Mouse (Mus musculus) right cerebral cortex, postnatal 14 days (tissue): ENCODE results near the gene Neurog3.

Source experiments
- DNase-seq: peaks from one replicate; pipeline ENCODE4 v3.0.0; 2022

Neurog3 gene

DNA sequence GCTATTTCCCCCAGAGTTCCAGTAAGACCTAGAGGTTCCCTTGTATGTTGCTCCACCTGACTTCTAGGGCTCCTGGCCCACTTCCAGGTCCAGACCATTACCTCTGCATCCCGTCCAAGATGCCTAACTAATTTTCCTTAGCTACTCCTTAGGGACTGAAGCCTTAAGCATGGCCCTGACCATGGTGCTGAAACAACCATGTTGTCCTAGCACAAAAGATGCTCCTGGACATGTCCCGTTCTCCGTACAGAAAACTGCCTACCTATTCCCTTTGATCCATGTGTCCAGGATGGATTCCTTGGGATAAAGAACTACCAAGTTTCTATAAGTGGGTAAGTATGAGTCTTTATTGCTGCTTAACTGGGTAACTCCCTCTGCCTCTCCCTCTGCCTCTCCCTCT is 5.2 kb downstream of the Neurog3 start:
- DNase-seq = no peak

DNA sequence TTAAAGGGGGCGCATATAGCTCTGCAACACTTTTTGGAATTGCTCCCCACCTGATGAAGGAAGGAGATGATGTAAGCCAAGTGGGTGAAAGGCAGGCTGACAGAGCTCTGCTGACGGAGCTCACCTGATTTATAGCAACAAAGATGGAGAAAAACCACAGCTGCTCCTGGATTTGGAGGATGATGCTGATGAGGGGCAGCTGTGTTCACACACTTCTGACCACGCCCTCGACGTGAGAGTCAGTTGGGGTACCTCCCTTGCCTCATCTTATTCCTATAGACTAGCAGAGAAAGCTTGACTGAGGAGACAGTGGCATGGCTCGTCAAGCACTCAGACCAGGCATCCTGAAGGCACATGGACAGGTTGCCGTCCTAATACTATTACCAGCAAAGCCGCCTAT is 10.9 kb downstream of the Neurog3 start, which contains the start of gene Fam241b:
Gene Fam241b, minus strand, starts transcription at position 101 of the 400 bp plus-strand sequence.
- no peak for DNase-seq

DNA sequence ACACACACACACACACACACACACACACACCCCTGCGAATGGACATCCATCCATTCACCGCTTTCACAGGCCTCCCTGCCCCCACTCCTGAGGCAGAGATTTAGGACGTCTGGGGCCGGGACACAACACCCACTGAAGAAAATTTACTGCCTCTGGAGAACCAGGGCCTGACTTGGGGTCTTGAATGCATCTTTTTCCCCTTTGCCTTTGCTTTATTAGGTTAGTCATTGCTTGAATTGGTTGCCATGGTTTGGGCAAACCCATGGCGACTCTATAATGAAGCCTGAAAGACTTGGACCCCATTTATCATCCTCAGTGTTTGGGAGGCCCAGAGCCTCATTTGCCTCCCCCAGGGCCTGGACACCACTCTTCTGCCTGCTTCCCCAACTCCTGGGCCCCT is 13.1 kb downstream of the Neurog3 start:
- DNase-seq = no peak

DNA sequence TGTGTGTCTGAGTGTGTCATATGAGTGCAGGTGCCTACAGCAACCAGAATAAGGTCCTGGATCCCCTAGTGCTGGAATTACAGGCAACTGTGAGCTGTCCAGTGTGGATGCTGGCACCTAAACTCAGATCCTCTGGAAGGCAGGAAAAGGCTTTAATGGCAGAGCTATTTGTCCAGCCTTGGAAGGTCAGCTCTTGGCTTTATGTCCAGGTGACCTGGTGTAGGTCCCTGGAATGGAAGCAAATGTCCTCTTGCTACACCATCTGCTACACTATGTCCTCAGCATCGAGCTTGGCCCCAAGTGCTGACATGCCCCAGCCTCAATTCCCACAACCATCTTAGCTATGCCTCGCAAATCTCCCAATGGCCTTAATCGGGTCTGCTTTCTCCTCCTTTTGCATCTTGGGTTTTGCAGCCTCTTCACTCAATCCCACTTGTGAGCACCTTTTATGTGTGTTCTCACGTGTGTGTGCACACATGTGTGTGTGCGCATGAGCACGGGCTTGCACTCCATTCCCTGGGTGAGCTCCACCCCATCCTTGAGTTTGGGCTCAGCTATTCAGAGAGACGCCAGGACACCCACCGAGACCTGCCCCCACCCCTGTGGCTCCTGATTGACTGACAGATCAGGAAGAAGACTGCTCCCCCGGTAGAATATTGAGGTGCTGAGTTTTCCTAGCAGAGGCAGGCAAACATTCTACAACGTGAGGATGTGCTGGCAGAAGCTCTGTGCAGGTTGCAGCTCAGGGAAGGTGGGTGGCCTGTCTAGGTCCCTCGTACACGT is 14.8 kb downstream of the Neurog3 start:
- no peak for DNase-seq

DNA sequence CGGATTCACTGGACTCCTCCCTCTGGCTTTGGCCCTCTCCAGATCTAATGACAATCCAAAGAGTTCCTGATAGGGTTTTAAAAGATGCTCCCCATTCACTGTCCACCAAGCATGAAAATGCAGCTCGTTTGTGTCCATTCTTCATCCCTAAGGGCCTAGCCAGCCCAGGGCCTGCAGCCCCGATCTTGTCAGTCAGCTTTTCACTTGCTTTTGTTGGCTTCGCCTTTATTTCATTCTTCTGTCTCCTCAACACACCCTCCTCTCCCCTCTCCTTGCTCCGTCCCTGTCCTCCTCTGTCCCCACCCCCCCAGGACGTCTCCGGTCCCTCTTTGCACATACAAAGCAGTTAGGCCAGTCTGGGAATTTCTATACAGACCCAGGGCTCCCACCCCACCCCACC is 17.0 kb downstream of the Neurog3 start:
- no peak for DNase-seq

DNA sequence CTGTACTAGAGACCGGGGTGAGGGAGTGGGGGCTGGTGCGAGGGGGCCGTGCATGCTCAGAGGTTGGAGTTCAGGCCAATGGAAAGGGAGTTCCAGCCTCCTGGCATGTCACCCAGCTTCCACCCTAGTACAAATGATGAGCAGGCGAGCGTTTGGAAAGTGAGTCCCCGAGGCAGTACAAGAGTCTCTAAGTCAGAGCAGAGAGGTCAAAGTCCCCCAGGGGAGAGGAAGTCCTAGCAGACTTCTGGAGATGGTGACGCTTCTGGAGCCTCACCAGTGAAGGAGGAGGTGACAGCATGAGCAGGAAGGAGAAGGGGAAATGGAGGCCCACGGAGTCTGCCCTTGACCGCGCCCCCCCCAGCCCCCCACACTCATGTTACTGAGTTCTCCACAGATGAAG is 29.5 kb downstream of the Neurog3 start:
- no peak for DNase-seq

DNA sequence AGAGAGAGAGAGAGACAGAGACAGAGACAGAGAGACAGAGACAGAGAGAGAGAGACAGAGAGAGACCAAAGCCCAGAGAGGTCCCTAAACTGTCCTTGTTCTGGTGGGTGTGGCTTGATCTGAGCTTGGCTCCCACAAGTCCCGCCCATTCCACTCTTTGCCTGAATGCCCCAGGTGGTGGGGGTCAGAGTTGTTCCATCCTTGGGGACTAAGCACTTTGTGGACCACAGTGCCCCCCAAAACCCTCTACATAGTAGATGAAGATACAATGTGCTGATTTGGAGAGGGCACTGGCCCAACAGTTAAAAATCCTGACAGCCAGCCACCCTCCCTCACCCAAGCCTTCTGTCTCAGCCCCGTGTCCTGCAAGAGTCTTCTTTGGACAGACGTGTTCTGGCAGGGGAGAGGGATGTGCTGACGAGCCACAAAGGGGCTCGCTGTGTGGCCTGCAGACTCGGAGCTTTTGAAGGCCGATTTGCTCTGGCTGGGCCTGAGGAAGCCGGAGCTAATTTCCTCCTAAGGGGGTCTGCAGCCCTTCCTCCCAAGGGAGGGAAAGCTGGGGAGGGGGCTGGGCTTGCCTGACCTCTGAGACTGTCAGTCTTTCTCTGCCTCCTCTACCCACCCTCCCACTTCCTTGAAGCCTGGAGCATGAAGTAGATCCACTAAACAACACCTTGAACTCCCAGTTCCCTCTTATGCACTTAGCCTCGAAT is 40.1 kb downstream of the Neurog3 start:
- no peak for DNase-seq

DNA sequence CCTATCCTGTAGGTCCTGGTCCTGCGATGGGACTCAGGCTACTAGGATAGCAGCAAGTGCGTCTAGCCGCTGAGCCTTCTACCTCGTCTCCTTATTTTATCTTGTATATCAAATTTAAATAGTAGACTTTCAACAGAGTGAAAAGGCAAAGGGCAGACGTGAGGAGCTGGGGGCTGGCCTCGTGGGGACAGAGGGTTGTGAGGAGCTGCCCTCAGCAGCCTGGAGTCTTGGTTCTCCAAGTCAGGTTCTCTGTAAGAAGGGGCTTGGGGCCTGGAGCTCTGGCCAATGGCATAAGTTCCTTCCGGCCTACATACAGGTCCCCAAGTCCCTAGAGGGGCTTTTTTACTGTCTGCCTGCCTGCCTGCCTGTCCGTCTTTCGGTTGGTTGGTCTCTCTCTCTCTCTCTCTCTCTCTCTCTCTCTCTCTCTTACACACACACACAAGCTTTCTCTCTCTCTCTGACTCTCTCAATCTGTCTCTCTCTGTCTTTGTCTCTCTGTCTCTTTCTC is 41.1 kb downstream of the Neurog3 start:
- DNase-seq = no peak

DNA sequence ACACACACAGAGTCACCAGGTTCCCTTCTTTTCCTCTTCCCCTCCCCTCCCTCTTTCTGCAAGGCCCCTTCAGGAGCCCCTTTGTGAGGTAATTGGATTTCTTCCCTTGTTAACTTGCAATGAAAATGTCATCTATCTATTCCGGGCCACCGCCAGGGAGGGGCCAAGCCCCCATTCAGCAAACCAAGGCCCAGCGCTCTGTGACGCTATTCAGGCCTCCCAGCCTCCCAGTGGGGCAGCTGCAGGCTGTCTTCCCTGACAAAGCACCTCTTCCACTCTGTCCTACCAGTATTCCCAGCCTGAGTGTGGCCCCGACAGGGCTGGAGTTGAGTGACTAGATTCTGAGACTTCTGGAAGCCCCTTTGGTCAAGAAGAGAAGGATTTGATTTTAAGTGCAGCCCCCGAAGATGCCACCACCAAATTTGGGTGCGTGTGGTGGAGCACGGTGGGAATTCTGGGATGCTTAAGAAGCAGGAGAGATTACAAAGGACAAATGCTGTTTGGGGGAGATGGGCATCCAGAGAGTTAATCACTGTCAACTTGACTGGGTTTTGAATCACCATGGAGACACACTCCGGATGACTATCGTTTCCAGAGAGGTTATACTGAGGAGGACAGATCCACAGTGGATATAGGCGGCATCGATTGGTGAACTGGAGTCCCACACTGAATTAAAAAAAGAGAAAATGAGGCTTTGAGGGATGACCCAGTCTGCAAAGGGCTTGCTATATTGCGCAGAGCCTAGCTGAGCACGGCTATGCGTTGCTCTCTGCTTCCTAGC is 41.8 kb downstream of the Neurog3 start:
- no peak for DNase-seq

DNA sequence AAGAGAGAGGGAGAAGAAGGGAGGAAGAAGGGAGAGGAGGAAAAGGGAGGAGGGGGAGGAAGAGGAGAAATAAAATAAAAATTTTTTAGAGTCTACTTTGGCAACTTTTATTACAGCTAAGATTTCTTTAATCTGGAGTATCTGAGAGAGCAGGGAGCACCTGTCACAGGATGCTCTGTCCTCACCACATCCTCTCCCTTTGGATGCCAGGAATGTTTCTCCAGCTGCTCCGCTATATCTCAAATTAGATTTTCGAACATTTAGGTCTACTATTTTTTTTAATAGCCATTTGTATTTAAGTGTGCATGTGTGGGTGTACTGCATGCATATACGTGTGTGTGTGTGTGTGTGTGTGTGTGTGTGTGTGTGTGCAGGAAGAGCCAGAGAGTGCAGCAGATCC is 47.1 kb downstream of the Neurog3 start:
- DNase-seq = no peak

DNA sequence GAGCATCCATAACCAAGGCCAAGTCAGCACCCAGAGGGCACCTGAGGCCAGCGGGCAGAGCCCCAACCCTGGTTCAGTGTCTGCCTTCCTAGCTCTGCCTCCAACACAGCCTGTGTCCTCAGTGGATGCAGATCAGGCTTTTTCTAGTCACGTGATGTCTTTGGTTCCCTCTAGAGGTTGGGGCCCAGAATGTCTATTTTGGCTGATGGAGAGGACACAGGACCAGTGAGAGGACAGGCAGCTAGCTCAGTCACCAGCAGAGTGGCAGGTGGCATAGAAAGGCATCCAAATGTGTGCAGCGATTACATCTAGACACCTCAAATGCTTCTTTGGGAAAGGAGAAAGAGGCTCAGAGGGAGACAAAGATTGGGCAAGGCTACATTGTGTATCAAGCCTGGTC is 48.8 kb downstream of the Neurog3 start:
- no peak for DNase-seq

DNA sequence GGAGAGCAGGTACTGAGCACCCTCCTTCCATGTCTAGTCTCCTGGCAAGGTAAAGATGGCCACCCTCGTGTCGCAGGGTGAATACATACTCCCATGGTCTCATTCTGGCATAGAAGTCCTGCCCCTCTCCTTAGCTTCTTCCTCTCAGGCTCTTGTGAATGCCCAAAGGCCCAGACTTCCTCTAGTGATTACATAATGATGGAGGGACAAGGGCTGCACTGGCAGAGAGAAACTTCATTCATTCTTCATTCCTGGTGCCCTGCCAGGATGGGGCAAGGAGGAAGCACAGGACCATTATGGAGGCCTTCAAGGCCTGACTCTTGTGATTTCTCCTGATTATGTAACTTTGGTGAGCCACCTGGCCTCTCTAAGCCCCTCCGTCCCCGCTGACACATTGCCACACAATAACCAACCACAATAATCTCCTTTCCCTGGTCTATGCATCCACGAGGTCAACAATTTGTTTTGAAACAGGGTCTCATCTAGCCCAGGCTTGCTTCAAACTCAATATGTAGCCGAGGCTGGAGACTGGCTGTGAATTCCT is 49.7 kb downstream of the Neurog3 start:
- no peak for DNase-seq

DNA sequence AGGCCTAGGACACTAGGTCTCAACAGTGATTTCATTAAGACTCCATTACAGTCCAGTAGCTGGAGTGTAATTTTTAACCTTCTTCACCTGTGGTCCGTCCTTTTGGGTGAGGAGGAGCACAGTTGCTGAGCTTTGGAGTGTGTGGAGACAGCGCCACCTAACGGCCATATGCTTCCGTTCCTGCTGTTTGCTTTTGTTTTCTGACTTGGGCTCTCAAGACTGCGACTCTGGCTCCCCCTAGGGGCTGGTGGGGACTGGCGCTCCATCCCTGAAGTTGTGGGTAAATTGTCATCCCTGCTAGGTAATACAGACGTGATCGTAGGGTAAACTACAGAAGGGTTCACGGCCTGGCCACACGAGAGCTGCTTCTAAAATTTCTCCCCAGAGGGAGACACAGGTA is 50.2 kb downstream of the Neurog3 start:
- peak; percentile 98 for DNase-seq
